ENCODE assay signal across 35 mouse cellular contexts in genomic region chr3:20030807-20031206, GRCm38 (mm10).
"Had no signal": no experiment of that assay in that cellular context is flagged by ENCODE, and none has a peak within 500 bp of the region (broad histone marks: within the 10 kb centered on the region; RNA-seq: fewer than 3 reads in every experiment).

No protein-coding gene starts in this region.

- ATAC-seq: hindbrain, embryonic 16.5 days; hindbrain, postnatal 0 days; inflammation-experienced regulatory T-cells, adult 6 months; intestine, embryonic 15.5 days; intestine, embryonic 16.5 days; intestine, postnatal 0 days had no signal

- H3K36me3 ChIP-seq: intestine, embryonic 15.5 days had no signal

- H3K27ac ChIP-seq: heart, embryonic 10.5 days; heart, embryonic 13.5 days; heart, embryonic 15.5 days; hindbrain, embryonic 10.5 days; hindbrain, embryonic 12.5 days; hindbrain, embryonic 13.5 days; hindbrain, embryonic 14.5 days; hindbrain, embryonic 15.5 days; hindbrain, postnatal 0 days; intestine, embryonic 15.5 days; kidney, embryonic 15.5 days; kidney, postnatal 0 days; layer of hippocampus, adult 2 months; left cerebral cortex, adult 2 months had no signal

- DNase-seq: heart, postnatal 10 days; heart, postnatal 14 days; heart, postnatal 36 days; kidney, adult 11 months; kidney, adult 18-20 months; kidney, adult 2 months; kidney, adult 8-10 months; kidney, adult 9 months; kidney, postnatal 10 days; kidney, postnatal 14 days; kidney, postnatal 25 days; kidney, postnatal 36 days; kidney, postnatal 4 days; layer of hippocampus, adult 9-11 months; layer of hippocampus, postnatal 36 days had no signal

- H3K27me3 ChIP-seq: heart, embryonic 12.5 days; heart, embryonic 13.5 days; heart, embryonic 15.5 days; hindbrain, embryonic 12.5 days; hindbrain, embryonic 13.5 days; hindbrain, embryonic 15.5 days; intestine, embryonic 15.5 days; kidney, embryonic 15.5 days had no signal

- H3K9ac ChIP-seq: heart, embryonic 12.5 days; heart, embryonic 13.5 days; heart, embryonic 15.5 days; hindbrain, embryonic 12.5 days; hindbrain, embryonic 13.5 days; hindbrain, embryonic 14.5 days; hindbrain, embryonic 15.5 days; intestine, embryonic 15.5 days; kidney, embryonic 15.5 days had no signal

- H3K9me3 ChIP-seq: heart, embryonic 10.5 days; heart, embryonic 12.5 days; heart, embryonic 13.5 days; heart, embryonic 15.5 days; hindbrain, embryonic 10.5 days; hindbrain, embryonic 12.5 days; hindbrain, embryonic 13.5 days; hindbrain, embryonic 15.5 days; intestine, embryonic 15.5 days; kidney, embryonic 15.5 days had no signal

- H3K4me2 ChIP-seq: heart, embryonic 11.5 days; heart, embryonic 12.5 days; heart, embryonic 13.5 days; heart, embryonic 15.5 days; hindbrain, embryonic 12.5 days; hindbrain, embryonic 13.5 days; hindbrain, embryonic 14.5 days; hindbrain, embryonic 15.5 days; intestine, embryonic 15.5 days; kidney, embryonic 15.5 days had no signal

- H3K4me3 ChIP-seq: heart, embryonic 10.5 days; heart, embryonic 12.5 days; heart, embryonic 13.5 days; heart, embryonic 15.5 days; hindbrain, embryonic 10.5 days; hindbrain, embryonic 12.5 days; hindbrain, embryonic 13.5 days; hindbrain, embryonic 15.5 days; intestine, embryonic 15.5 days; kidney, embryonic 15.5 days; layer of hippocampus, adult 2 months; left cerebral cortex, adult 2 months had no signal

- H3K4me1 ChIP-seq: intestine, embryonic 15.5 days had no signal
